Mouse (Mus musculus) induced T-regulatory cell, adult 2 months (primary cell): ENCODE results near the gene Otud7b.
"Not testable (repeated sequence)": the region's sequence is repeated elsewhere in the genome, so short reads cannot be mapped to it uniquely, and the experiment has no call there.

Source experiments
- DNase-seq: peaks from one replicate; pipeline ENCODE4 v3.0.0-alpha.2; 2012; ENCODE audit warnings: low read depth

The Otud7b gene

GRCm38 (mm10) chr3:96135011-96135410 lies 30.7 kb downstream of the Otud7b start:
- DNase-seq: no peak

GRCm38 (mm10) chr3:96147950-96148349 lies 43.6 kb downstream of the Otud7b start:
- DNase-seq: peak; percentile 85

GRCm38 (mm10) chr3:96151836-96152235 lies 47.5 kb downstream of the Otud7b start:
- DNase-seq: no peak

GRCm38 (mm10) chr3:96152611-96153010 lies 48.3 kb downstream of the Otud7b start:
- no peak for DNase-seq

- DNase-seq: no peak
These were observed 51.2 kb downstream of the Otud7b start for GRCm38 (mm10) chr3:96155501-96155900.

GRCm38 (mm10) chr3:96159820-96160219 lies 55.5 kb downstream of the Otud7b start:
- no peak for DNase-seq

- DNase-seq: peak; percentile 27
These were observed 56.0 kb downstream of the Otud7b start for GRCm38 (mm10) chr3:96160222-96160802.

- peak; percentile 64 for DNase-seq
These were observed 56.6 kb downstream of the Otud7b start for GRCm38 (mm10) chr3:96160803-96161516.

GRCm38 (mm10) chr3:96161869-96162840 lies 57.8 kb downstream of the Otud7b start, which contains the start of gene Mtmr11:
Gene Mtmr11, plus strand, starts transcription at chr3:96162004.
- DNase-seq: peak; percentile 48

GRCm38 (mm10) chr3:96163040-96163439 lies 58.7 kb downstream of the Otud7b start:
- DNase-seq: no peak

- DNase-seq: no peak
These were observed 64.3 kb downstream of the Otud7b start for GRCm38 (mm10) chr3:96168466-96169158.

- DNase-seq: no peak
These were observed 65.9 kb downstream of the Otud7b start for GRCm38 (mm10) chr3:96170276-96170675.

GRCm38 (mm10) chr3:96170976-96171545 lies 66.7 kb downstream of the Otud7b start:
- peak; percentile 49 for DNase-seq

- no peak for DNase-seq
These were observed 67.4 kb downstream of the Otud7b start for GRCm38 (mm10) chr3:96171583-96172196.

- peak; percentile 97 for DNase-seq
These were observed 68.2 kb downstream of the Otud7b start, which contains the start of gene Sf3b4 for GRCm38 (mm10) chr3:96172197-96173178. Gene Sf3b4, plus strand, starts transcription at chr3:96172332.

GRCm38 (mm10) chr3:96173185-96173584 lies 68.9 kb downstream of the Otud7b start:
- no peak for DNase-seq

- not testable (repeated sequence) for DNase-seq
These were observed 69.7 kb downstream of the Otud7b start for GRCm38 (mm10) chr3:96174042-96174441.

- no peak for DNase-seq
These were observed 70.9 kb downstream of the Otud7b start for GRCm38 (mm10) chr3:96175251-96175650.

GRCm38 (mm10) chr3:96178427-96178826 lies 74.1 kb downstream of the Otud7b start:
- DNase-seq: no peak

- no peak for DNase-seq
These were observed 74.6 kb downstream of the Otud7b start for GRCm38 (mm10) chr3:96178902-96179301.
